Mouse (Mus musculus): ENCODE data around the gene Mbtps2. TPM values are rescaled to one million over a fixed set of nuclear protein-coding genes. Genes with fewer than 3 reads are reported as not detected.

Mbtps2 gene
- total and polyA plus RNA-seq, 2 experiments: 3.8 to 5.5 TPM

DNA sequence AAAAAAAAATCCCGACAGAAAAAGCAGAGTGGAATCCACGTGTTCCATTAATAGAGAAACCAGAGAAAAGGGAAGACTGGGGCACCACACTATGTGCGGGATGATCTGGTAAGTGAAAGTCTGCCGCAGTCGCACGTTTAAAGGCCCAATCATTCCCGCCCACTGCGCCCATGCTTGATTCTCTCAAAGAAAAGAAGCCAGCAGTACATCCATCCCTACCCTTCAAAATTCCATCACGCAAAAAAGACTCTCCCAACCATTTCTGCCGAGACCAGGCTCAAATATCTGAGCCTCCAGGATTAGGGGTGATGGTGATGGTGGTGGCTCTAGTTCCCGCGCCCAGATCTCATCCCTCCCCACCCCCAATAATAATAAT is 107.8 kb downstream of the Mbtps2 start:
- Histone ChIP-seq H3K27me3 (ENCODE audit: control insufficient read depth, insufficient read depth, low read length) (no peaks in the 10 kb centered on the region), H3K79me2 (ENCODE audit: control insufficient read depth, insufficient read depth, low read length) (no peaks in the 10 kb centered on the region), H3K4me1 (ENCODE audit: control insufficient read depth, insufficient read depth, low read length) (no peaks in the 10 kb centered on the region), H3K9ac (ENCODE audit: low read depth, low read length) (no peak overlapping the region), H3K4me3 (ENCODE audit: insufficient read depth, low read depth, low read length) (no peak overlapping the region), H3K36me3 (ENCODE audit: control insufficient read depth, insufficient read depth, low read length) (no peaks in the 10 kb centered on the region), H3K27ac (replicated peaks; ENCODE audit: insufficient read depth, low read depth, low read length) (no peak overlapping the region)
- TF ChIP-seq POLR2A (IDR thresholded peaks at IDR 0.05; ENCODE audit: extremely low read depth, insufficient read depth, low read length): no peak
- no peak for TF ChIP-seq CTCF (IDR thresholded peaks at IDR 0.05; ENCODE audit: low read depth, low read length)
- 3% methylated on average over 12 of the region's 12 CpGs for WGBS
- no peak for DNase-seq (ENCODE audit: extremely low read depth, low read depth, low spot score)

- Histone ChIP-seq H3K4me1 (ENCODE audit: control insufficient read depth, insufficient read depth, low read length) (no peaks in the 10 kb centered on the region), H3K27me3 (ENCODE audit: control insufficient read depth, insufficient read depth, low read length) (no peaks in the 10 kb centered on the region), H3K4me3 (ENCODE audit: insufficient read depth, low read depth, low read length) (no peak overlapping the region), H3K79me2 (ENCODE audit: control insufficient read depth, insufficient read depth, low read length) (no peaks in the 10 kb centered on the region), H3K36me3 (ENCODE audit: control insufficient read depth, insufficient read depth, low read length) (no peaks in the 10 kb centered on the region), H3K27ac (replicated peaks; ENCODE audit: insufficient read depth, low read depth, low read length) (no peak overlapping the region), H3K9ac (ENCODE audit: low read depth, low read length) (no peak overlapping the region)
- no peak for DNase-seq (ENCODE audit: extremely low read depth, low read depth, low spot score)
- TF ChIP-seq POLR2A (IDR thresholded peaks at IDR 0.05; ENCODE audit: extremely low read depth, insufficient read depth, low read length) (no peak), CTCF (IDR thresholded peaks at IDR 0.05; ENCODE audit: low read depth, low read length) (no peak)
- whole genome bisulfite sequencing: 41% methylated on average over 9 of the region's 9 CpGs
Measured at GRCm38 (mm10) chrX:157489871-157490721, 108.4 kb downstream of the Mbtps2 start.

- no peak for DNase-seq (ENCODE audit: extremely low read depth, low read depth, low spot score)
- Histone ChIP-seq H3K4me3 (ENCODE audit: insufficient read depth, low read depth, low read length) (no peak overlapping the region), H3K36me3 (ENCODE audit: control insufficient read depth, insufficient read depth, low read length) (no peaks in the 10 kb centered on the region), H3K4me1 (ENCODE audit: control insufficient read depth, insufficient read depth, low read length) (no peaks in the 10 kb centered on the region), H3K79me2 (ENCODE audit: control insufficient read depth, insufficient read depth, low read length) (no peaks in the 10 kb centered on the region), H3K27ac (replicated peaks; ENCODE audit: insufficient read depth, low read depth, low read length) (no peak overlapping the region), H3K27me3 (ENCODE audit: control insufficient read depth, insufficient read depth, low read length) (no peaks in the 10 kb centered on the region), H3K9ac (ENCODE audit: low read depth, low read length) (no peak overlapping the region)
- WGBS: 96% methylated on average over 3 of the region's 3 CpGs
- TF ChIP-seq CTCF (IDR thresholded peaks at IDR 0.05; ENCODE audit: low read depth, low read length) (no peak), POLR2A (IDR thresholded peaks at IDR 0.05; ENCODE audit: extremely low read depth, insufficient read depth, low read length) (no peak)
Measured at GRCm38 (mm10) chrX:157488831-157489230, 109.7 kb downstream of the Mbtps2 start.

DNA sequence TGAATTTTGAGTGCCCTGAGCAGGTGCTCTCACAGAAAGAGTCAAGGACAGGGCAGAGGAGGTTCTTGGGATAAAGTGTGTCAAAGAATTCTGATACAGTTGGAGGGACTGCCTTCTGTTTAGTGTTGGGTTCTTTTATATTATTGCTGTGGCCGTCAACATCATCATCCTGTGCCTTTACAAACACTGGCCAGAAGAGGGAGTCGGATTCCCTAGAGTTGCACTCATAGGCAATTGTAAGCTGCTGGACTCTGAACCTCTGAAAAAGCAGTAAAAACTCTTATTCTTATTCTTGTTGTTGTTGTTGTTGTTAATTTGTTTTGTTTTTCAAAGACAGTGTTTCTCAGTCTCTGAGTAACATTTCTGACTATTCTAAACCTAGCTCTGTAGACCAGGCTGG is 111.8 kb downstream of the Mbtps2 start:
- Histone ChIP-seq H3K36me3 (ENCODE audit: control insufficient read depth, insufficient read depth, low read length) (no peaks in the 10 kb centered on the region), H3K79me2 (ENCODE audit: control insufficient read depth, insufficient read depth, low read length) (no peaks in the 10 kb centered on the region), H3K9ac (ENCODE audit: low read depth, low read length) (no peak overlapping the region), H3K4me1 (ENCODE audit: control insufficient read depth, insufficient read depth, low read length) (no peaks in the 10 kb centered on the region), H3K4me3 (ENCODE audit: insufficient read depth, low read depth, low read length) (no peak overlapping the region), H3K27me3 (ENCODE audit: control insufficient read depth, insufficient read depth, low read length) (no peaks in the 10 kb centered on the region), H3K27ac (replicated peaks; ENCODE audit: insufficient read depth, low read depth, low read length) (no peak overlapping the region)
- TF ChIP-seq CTCF (IDR thresholded peaks at IDR 0.05; ENCODE audit: low read depth, low read length) (0 out of 2 replicates have a peak, but pooled peaks have one; percentile 21), POLR2A (IDR thresholded peaks at IDR 0.05; ENCODE audit: extremely low read depth, insufficient read depth, low read length) (no peak)
- 20% methylated on average over 2 of the region's 2 CpGs for WGBS
- DNase-seq (ENCODE audit: extremely low read depth, low read depth, low spot score): peak; percentile 30

Other genes with a start within 250 kb of the Mbtps2 start
- not detected in 2 replicates for gene Phex, start 183.4 kb downstream of the Mbtps2 start, total RNA-seq (2014; rRNA removed)
- gene Phex, start 183.4 kb downstream of the Mbtps2 start, polyA plus RNA-seq (2012; rRNA removed): not detected in 2 replicates
- gene Sms, start 106.4 kb downstream of the Mbtps2 start, total RNA-seq (2014; rRNA removed): 5.5 and 7.5 TPM in 2 replicates
- 2.3 and 3.2 TPM in 2 replicates for gene Sms, start 106.4 kb downstream of the Mbtps2 start, polyA plus RNA-seq (2012; rRNA removed)
- 1.3 TPM in 2 replicates for gene Yy2, start 29.7 kb downstream of the Mbtps2 start, total RNA-seq (2014; rRNA removed)
- 0.12 TPM in 1 of 2 replicates, not detected in the other for gene Yy2, start 29.7 kb downstream of the Mbtps2 start, polyA plus RNA-seq (2012; rRNA removed)
- 0.37 TPM in 1 of 2 replicates, not detected in the other for gene Smpx, start 100.2 kb upstream of the Mbtps2 start, total RNA-seq (2014; rRNA removed)
- gene Smpx, start 100.2 kb upstream of the Mbtps2 start, polyA plus RNA-seq (2012; rRNA removed): not detected in 2 replicates
- gene Klhl34, start 219.7 kb upstream of the Mbtps2 start, total RNA-seq (2014; rRNA removed): 0.09 TPM in 1 of 2 replicates, not detected in the other
- not detected in 2 replicates for gene Klhl34, start 219.7 kb upstream of the Mbtps2 start, polyA plus RNA-seq (2012; rRNA removed)

Data from liver, adult 2 months (tissue).